Mouse (Mus musculus): ENCODE data around the gene Junb.

Gene Junb

DNA sequence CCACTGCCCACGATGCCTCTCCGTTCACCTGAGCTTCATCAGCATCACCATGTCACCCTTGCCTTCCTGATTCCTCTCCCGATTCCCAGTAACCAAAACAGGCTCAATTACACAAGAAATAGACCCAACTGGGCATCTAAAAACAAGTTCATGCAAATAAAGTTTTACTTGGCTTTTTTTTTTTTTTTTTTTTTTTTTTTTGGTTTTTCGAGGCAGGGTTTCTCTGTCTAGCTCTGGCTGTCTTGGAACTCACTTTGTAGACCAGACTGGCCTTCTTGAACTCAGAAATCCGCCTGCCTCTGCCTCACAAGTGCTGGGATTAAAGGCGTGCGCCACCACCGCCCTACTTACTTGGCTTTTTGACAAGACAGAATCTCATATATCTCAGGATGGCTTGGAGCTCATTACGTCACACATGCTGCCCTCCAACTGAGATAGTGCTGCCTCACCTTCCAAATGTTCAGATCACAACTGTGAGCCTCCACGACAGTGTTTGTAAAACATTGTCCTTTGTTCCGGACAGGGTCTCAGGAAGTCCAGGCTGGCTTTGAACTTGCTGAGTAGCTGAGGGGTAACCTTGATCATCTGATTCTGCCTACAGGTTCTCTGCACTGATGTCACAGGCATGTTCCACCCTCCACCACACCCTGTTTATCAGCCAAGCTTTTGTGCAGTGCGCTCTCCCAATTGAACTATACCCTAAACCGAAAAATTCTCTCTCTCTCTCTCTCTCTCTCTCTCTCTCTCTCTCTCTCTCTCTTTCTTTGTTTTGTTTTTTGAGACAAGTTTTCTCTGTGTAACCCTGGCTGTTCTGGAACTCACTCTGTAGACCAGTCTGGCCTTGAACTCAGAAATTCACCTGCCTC, 40.7 kb downstream of the Junb start:
- DNase-seq (ENCODE audit: low spot score), result no peak

GRCm38 (mm10) chr8:84936962-84937546, 41.5 kb downstream of the Junb start, which contains the start of gene Mast1:
Gene Mast1, minus strand, starts transcription at chr8:84937359.
- DNase-seq (ENCODE audit: low spot score), result peak; percentile 82

- DNase-seq (ENCODE audit: low spot score), result no peak
Measured at GRCm38 (mm10) chr8:84936041-84936961, 42.2 kb downstream of the Junb start.

- DNase-seq (ENCODE audit: low spot score), result no peak
Measured at GRCm38 (mm10) chr8:84935489-84935888, 43.0 kb downstream of the Junb start.

DNA sequence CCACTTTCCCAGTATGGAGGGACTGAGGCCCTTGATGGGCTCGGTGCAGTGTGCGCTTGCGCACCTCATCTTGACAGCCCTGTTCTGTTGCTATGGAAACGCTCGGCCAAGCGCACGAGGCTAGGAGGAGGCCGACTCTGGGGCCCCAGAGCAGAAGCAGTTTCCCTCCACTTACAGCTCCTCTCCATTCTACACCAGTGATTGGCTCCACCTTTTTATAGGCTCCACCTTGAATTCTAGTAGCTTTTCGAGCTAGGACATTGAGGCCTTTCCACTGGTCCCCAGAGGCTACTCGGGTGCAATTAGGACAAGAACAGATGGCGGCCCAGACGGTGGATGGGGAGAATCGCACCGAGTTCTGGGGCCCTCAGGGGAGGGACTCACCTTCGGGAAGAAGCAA, 43.7 kb downstream of the Junb start:
- peak; percentile 91 for DNase-seq (ENCODE audit: low spot score)

- no peak for DNase-seq (ENCODE audit: low spot score)
Measured at GRCm38 (mm10) chr8:84933767-84934559, 44.6 kb downstream of the Junb start.

DNA sequence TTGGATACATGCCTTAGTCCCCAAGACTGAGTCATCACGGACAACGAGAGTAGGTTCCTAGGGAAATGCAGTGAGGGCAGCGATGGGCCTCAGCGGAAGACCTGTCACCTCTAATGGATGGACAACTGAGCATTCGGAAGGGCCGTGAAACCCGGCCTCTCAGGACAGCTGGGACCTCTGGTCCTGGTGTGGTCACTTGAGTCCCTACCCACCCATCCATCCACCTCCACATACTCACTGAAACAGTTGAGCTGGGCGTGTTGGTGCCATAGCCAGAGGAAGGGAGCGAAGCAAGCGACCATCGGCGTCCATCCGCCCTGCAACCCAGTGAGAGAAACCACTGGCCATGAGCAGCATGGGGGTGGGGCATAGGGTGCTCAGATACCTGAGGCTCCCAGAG, 47.9 kb downstream of the Junb start:
- DNase-seq (ENCODE audit: low spot score), result no peak

DNA sequence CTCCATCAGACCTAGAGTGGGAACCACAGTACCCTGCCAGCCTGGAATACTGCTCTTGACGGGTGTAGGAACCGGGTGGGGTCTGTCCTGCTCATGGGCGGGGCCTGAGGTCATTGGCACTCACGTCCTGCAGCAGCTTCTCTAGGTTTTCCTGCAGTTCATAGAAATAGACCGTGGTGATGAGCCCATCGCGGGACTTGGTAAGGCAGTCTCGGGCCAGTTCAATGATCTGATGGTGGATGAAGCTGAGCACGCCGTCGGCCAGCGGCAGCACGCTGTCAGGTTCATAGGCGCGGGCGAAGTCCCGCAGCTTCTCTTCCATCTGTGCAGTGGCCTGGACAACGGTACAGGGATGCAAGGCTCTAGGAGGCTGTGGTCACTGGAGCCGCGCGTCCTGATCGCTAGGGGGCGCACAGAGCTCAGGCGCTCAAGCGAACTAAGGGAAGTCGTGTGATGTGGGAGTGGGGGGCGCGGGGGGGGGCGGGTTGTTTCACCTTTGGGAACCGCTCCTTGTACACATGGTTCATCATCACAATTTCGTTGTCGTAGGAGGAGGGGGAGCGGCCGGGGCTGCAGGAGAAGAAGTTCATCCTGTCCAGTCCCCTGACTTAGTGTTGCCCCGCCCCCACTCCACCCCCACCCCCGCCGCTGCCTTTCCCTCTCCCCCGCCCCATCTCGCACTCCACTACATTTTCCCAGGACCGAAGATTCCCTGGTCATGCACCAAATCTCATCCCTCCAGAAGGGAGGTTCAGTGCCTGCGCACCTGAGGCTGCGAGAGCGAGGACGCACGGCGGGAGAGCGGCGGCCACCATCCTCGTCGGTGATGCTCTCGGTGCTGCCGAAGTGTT, 49.8 kb downstream of the Junb start:
- DNase-seq (ENCODE audit: low spot score), result peak; percentile 91

- no peak for DNase-seq (ENCODE audit: low spot score)
Measured at GRCm38 (mm10) chr8:84927513-84927912, 51.0 kb downstream of the Junb start.

DNA sequence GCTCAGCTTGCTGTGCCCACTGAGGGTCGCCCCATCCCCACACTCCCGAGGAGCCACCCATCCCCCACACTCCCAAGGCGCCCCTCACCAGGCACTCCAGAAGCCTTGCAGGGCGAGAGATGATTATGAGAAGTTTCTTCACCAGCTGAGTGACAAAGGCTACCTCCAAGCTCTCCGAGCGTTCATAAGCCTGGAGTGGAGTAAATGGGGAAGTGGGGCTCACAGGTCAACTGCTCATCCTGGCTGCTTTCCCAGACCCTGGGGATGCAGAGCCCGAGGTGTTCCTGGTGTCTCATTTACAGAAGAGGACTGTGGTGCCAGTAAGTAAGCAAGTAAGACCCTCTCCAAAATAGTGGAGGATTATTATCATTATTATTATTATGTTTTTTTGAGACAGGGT, 53.0 kb downstream of the Junb start:
- DNase-seq (ENCODE audit: low spot score), result no peak

Measured in embryo, embryonic 10 days (tissue).